Mouse (Mus musculus) neural tube, embryonic 11.5 days (tissue): ENCODE measurements around the gene Lysmd1. TPM values are rescaled to one million over a fixed set of nuclear protein-coding genes. Genes with fewer than 3 reads are reported as not detected.

Experiments used
- ATAC-seq: fragments of 200-750 bp; cut with Nextera tagmentation; 2 replicates; pipeline ENCODE4 v1.8.0; 2017; ENCODE audit warnings: moderate number of reproducible peaks, mild to moderate bottlenecking, moderate TSS enrichment, moderate library complexity; ENCODE audit not compliant: insufficient read depth, low FRiP score, low TSS enrichment
- DNase-seq: peaks from one replicate; pipeline ENCODE4 v3.0.0-alpha.2; 2015; ENCODE audit warnings: low spot score
- H3K27ac ChIP-seq: fragments of 300-500 bp; sonication (generic); 2 replicates; pipeline ENCODE4 v1.5.1; 2014; ENCODE audit warnings: low read depth, mild to moderate bottlenecking, low read length
- H3K27me3 ChIP-seq: fragments of 300-500 bp; sonication (generic); 2 replicates; pipeline ENCODE4 v1.6.1; 2014; ENCODE audit warnings: mild to moderate bottlenecking, low read length, mixed read lengths; ENCODE audit not compliant: control insufficient read depth, insufficient read depth
- H3K36me3 ChIP-seq: fragments of 300-500 bp; sonication (generic); 2 replicates; pipeline ENCODE4 v1.6.1; 2014; ENCODE audit warnings: mild to moderate bottlenecking, low read length, moderate library complexity, mixed read lengths; ENCODE audit not compliant: control insufficient read depth, insufficient read depth
- H3K4me1 ChIP-seq: fragments of 300-500 bp; sonication (generic); 2 replicates; pipeline ENCODE4 v1.6.1; 2014; ENCODE audit warnings: low read length, mixed read lengths; ENCODE audit not compliant: control insufficient read depth, insufficient read depth
- H3K4me2 ChIP-seq: fragments of 300-500 bp; sonication (generic); 2 replicates; pipeline ENCODE4 v1.6.1; 2014; ENCODE audit warnings: low read depth, mild to moderate bottlenecking, moderate library complexity
- H3K4me3 ChIP-seq: fragments of 300-500 bp; sonication (generic); 2 replicates; pipeline ENCODE4 v1.5.1; 2014; ENCODE audit warnings: low read depth, low read length
- H3K9ac ChIP-seq: fragments of 300-500 bp; sonication (generic); 2 replicates; pipeline ENCODE4 v1.6.1; 2014; ENCODE audit warnings: mild to moderate bottlenecking, low read length
- H3K9me3 ChIP-seq: fragments of 300-500 bp; sonication (generic); 2 replicates; pipeline ENCODE4 v1.6.1; 2016; ENCODE audit warnings: low read length; ENCODE audit not compliant: control insufficient read depth
- WGBS: fragments of 180-500 bp; shearing (Covaris S2); extraction: QIAGEN DNeasy Blood & Tissue Kit; methylation state at CpG from one replicate; pipeline ENCODE4 v1.1.7; 2014; 5-methylcytosine and 5-hydroxymethylcytosine counted together
- polyA plus RNA-seq: library from polyadenylated mRNA; unstranded; fragments of >200 nt; fragmentation: Nextera tagmentation; extraction: Ambion mirVana; gene quantifications from 2 replicates; pipeline ENCODE4 v1.2.1, GENCODE M21; 2014

Lysmd1 gene
- polyA plus RNA-seq, 1 experiment from 2014 or later, result 17.9 TPM

DNA sequence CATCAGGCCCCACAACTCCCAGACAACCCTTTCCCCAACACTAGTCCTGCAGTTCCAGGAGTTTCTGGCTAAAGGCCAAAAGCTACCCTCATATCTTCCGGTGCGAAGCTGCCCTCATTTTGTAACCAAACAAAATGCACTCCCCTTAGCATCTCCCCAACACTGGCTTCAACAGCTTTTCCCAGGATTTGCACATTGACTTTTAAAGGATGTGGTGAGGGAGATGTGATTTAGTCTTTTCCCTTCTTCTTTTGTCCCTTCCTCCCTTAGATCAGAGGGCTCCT lies 28.4 kb downstream of the Lysmd1 start:
- peak overlapping the region; percentile 87 for H3K9ac ChIP-seq
- WGBS, result 59% methylated on average over 2 of the region's 2 CpGs
- peak overlapping the region; percentile 66 for H3K4me2 ChIP-seq
- ATAC-seq (no peak), DNase-seq (no peak)
- H3K36me3 ChIP-seq, result peaks cover 4% of the 10 kb centered on the region; the same call in 1 of the 2 replicates
- peaks cover 24% of the 10 kb centered on the region for H3K4me1 ChIP-seq
- H3K27ac ChIP-seq, result no peak overlapping the region
- H3K9me3 ChIP-seq, result no peaks in the 10 kb centered on the region
- H3K4me3 ChIP-seq, result peak overlapping the region; percentile 86
- H3K27me3 ChIP-seq, result no peaks in the 10 kb centered on the region

DNA sequence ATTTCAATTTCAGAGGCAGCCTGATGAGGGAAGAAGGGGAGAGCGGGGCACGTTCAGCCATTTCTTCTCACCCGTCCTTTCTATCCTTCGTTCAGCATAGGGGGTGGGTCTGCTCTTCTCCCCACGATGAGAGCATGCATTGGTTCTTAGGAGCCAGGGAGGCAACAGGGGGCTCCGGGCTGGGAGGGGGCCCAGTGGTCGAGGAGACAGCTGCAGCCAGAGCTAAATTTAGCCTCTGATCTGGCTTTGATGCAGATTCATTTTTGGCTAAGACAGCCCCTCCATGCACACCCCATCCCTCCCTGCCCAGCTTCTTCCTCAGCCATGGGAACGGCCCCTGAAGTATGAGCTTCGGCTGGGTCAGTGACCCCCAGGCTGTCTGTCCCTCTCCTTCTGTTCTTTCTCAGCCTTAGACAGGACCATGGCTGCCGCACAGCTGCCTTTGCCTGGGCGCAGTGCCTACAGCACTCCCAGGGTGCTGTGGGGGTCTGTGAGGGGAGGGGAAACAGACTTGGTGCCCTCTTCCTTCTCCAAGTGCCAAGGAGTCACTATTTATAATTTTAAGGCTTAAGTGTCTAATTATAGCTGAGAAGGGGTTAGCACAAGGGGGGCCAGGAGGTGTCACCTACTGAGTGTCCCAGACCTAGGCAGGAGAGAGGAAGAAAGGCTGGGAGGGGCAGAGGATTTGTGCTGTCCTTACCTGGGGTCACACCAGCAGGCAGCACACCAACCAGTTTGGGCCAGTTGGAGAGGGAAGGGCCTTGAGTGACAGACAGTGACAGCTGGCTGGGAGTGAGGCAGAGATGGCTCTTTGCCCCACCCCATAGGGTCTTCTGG lies 29.7 kb downstream of the Lysmd1 start:
- Histone ChIP-seq H3K27me3 (no peaks in the 10 kb centered on the region), H3K36me3 (peaks cover 4% of the 10 kb centered on the region), H3K9me3 (no peaks in the 10 kb centered on the region), H3K4me1 (peaks cover 24% of the 10 kb centered on the region), H3K4me3 (no peak overlapping the region), H3K4me2 (peak overlapping the region; percentile 66), H3K9ac (no peak overlapping the region), H3K27ac (no peak overlapping the region)
- 66% methylated on average over 11 of the region's 11 CpGs for WGBS
- no peak for DNase-seq
- no peak for ATAC-seq

DNA sequence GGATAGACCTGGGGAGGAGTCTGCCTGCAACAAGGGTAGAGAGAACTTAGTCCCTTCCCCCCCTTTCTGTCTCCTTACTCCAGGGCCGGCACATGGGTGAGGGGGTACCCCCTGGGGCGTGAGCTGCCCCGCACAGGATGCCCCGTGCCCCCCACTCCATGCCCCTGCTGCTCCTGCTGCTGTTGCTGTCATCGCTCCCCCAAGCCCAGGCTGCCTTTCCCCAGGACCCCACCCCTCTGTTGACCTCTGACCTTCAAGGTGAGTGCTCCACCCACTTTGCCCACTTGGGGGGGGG lies 30.3 kb downstream of the Lysmd1 start:
- H3K4me3 ChIP-seq, result no peak overlapping the region

DNA sequence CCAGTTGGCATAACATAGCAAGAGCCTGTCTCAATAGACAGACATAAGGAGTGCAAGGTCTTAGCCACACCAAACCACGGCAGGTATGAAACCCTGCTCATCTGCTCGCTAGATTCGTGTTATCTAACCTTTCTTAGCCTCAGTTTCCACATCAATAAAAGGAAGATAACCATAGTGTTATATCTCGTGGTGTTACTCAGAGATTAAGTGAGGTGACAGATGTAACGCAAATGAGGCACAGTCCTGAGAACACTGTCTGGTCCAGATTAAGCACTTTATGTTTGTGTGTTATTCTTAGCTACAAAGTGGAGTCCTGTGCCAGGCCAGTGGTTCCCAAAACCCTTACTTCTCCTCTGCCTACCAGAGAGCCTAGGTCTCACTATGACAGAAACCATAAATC lies 31.0 kb downstream of the Lysmd1 start:
- ATAC-seq, result no peak
- H3K4me1 ChIP-seq, result peaks cover 21% of the 10 kb centered on the region
- 80% methylated on average over 5 of the region's 5 CpGs for whole genome bisulfite sequencing
- H3K27ac ChIP-seq, result no peak overlapping the region
- no peak overlapping the region for H3K4me3 ChIP-seq
- H3K9ac ChIP-seq, result no peak overlapping the region
- H3K36me3 ChIP-seq, result peaks cover 13% of the 10 kb centered on the region
- peaks cover under 1% of the 10 kb centered on the region for H3K27me3 ChIP-seq
- no peaks in the 10 kb centered on the region for H3K9me3 ChIP-seq
- no peak for DNase-seq
- H3K4me2 ChIP-seq, result no peak overlapping the region

More for the DNA sequence above, 30.3 kb downstream of the Lysmd1 start:
- no peak overlapping the region for H3K4me2 ChIP-seq
- peaks cover 9% of the 10 kb centered on the region for H3K36me3 ChIP-seq
- DNase-seq, result no peak
- peaks cover 24% of the 10 kb centered on the region for H3K4me1 ChIP-seq
- ATAC-seq, result no peak
- no peaks in the 10 kb centered on the region for H3K9me3 ChIP-seq
- no peak overlapping the region for H3K9ac ChIP-seq
- no peaks in the 10 kb centered on the region for H3K27me3 ChIP-seq
- no peak overlapping the region for H3K27ac ChIP-seq
- WGBS, result 82% methylated on average over 4 of the region's 5 CpGs

DNA sequence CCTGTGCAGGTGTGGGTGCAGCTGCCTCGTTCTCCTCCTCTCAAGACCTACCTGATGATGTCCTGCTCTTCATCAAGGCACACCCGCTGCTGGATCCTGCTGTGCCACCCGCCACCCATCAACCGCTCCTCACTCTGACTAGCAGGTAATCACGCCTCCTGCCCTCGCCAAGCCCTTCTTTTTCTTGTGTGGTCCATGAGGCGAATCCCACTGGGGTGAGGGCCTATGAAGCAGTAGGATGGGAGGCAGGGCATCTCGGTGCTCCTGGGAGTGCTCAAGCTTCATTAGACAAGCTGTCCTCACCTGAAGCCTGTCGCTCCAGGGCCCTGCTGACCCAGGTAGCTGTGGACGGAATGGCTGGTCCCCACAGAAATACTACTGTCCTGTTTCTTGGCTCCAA lies 36.1 kb downstream of the Lysmd1 start:
- Histone ChIP-seq H3K4me1 (peaks cover 3% of the 10 kb centered on the region; the same call in 1 of the 2 replicates), H3K36me3 (peaks cover 28% of the 10 kb centered on the region), H3K27me3 (peaks cover 43% of the 10 kb centered on the region), H3K4me2 (no peak overlapping the region), H3K9ac (no peak overlapping the region), H3K9me3 (no peaks in the 10 kb centered on the region), H3K4me3 (no peak overlapping the region), H3K27ac (no peak overlapping the region)
- ATAC-seq, result no peak
- 86% methylated on average over 10 of the region's 10 CpGs for WGBS
- DNase-seq, result no peak

DNA sequence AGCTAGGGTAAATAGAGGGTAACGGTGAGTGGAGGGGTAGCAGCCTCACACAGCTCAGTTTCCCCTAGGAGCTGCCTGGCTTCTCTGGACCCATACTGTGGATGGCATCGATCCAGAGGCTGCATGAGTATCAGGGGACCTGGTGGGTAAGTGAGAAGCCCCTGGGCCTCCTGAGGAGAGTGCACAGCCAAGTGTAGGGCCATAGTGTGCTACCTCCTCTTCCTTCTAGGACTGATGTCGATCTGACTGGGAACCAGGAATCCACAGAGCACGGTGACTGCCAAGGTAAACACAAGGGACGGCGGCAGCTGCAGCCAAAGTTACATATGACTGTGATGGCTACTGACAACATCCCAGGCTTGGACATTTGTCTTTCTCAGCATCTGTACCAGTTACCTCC lies 37.2 kb downstream of the Lysmd1 start:
- H3K27me3 ChIP-seq, result peaks cover 43% of the 10 kb centered on the region
- WGBS, result 76% methylated on average over 6 of the region's 6 CpGs

DNA sequence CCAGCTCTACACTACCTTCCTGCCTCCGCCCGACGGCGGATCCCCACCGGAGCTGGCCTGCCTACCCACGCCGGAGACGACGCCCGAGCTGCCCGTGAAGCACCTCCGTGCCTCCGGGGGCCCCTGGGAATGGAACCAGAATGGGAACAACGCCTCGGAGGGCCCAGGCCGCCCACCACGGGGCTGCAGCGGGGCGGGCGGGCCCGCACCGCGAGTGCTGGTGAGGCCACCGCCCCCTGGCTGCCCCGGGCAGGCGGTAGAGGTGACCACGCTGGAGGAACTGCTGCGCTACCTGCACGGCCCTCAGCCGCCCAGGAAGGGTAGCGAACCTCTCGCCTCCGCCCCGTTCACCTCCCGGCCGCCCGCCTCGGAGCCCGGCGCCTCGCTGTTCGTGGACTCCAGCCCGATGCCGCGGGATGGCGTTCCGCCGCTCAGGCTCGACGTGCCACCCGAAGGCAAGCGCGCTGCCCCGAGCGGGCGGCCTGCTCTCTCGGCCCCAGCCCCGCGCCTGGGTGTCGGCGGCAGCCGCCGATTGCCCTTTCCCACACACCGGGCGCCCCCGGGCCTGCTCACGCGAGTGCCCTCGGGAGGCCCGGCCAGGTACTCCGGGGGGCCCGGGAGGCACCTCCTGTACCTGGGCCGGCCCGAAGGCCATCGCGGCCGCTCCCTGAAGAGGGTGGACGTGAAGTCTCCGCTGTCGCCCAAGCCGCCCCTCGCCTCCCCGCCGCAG lies 38.8 kb downstream of the Lysmd1 start:
- Histone ChIP-seq H3K4me2 (no peak overlapping the region; the same call in 1 of the 2 replicates), H3K9me3 (no peaks in the 10 kb centered on the region), H3K9ac (no peak overlapping the region), H3K27me3 (peaks cover 43% of the 10 kb centered on the region), H3K4me1 (peaks cover 3% of the 10 kb centered on the region; the same call in 1 of the 2 replicates), H3K36me3 (peaks cover 25% of the 10 kb centered on the region), H3K27ac (no peak overlapping the region), H3K4me3 (peak overlapping the region; percentile 8; the same call in 1 of the 2 replicates)
- ATAC-seq (no peak), DNase-seq (peak; percentile 17)
- WGBS, result 14% methylated on average over 49 of the region's 84 CpGs

More for the DNA sequence above, 37.2 kb downstream of the Lysmd1 start:
- H3K27ac ChIP-seq, result no peak overlapping the region
- peaks cover 28% of the 10 kb centered on the region for H3K36me3 ChIP-seq
- H3K9me3 ChIP-seq, result no peaks in the 10 kb centered on the region
- DNase-seq (no peak), ATAC-seq (no peak)
- H3K4me3 ChIP-seq, result no peak overlapping the region
- H3K9ac ChIP-seq, result no peak overlapping the region
- H3K4me2 ChIP-seq, result no peak overlapping the region
- H3K4me1 ChIP-seq, result peaks cover 3% of the 10 kb centered on the region; the same call in 1 of the 2 replicates

DNA sequence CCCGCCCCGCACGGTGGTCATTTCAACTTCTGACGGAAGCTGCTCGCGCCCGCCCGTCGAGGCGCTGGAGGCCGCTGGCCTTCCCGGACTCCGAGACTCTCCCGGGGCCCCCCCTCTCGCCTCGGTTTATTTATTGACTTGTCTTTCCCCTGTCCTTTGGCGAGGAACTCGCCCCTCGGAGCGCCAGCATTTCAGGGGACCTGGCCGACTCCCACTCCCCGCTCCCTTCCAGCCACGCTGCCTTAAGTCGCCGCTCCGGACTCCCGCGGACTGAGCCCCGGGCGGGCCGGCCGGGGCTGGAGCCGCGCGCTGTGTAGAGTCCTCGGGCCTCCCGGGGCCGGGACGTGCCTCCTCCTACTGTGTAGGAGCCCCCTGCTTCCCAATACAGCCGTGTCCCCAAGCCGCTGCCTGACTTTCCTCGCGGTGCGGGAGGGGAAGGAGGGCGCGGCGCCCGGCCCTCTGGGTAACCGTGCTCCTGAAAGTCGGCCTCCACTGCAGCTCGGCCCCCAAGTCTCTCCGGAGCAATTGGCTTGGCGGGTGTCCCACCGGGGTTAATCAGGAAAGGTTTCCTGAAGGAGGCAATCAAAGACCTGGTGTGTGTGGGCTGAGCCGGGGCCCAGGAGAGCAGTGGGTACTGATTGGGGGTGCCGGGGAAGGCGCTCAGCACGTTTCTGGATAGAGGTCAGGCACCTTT lies 39.5 kb downstream of the Lysmd1 start:
- H3K9me3 ChIP-seq, result no peaks in the 10 kb centered on the region
- ATAC-seq (no peak; the same call in 1 of the 2 replicates), DNase-seq (peak; percentile 46)
- H3K4me2 ChIP-seq, result peak overlapping the region; percentile 38
- peaks cover 3% of the 10 kb centered on the region; the same call in 1 of the 2 replicates for H3K4me1 ChIP-seq
- H3K4me3 ChIP-seq, result peak overlapping the region; percentile 27
- peaks cover 25% of the 10 kb centered on the region for H3K36me3 ChIP-seq
- 4% methylated on average over 58 of the region's 58 CpGs for WGBS
- peaks cover 43% of the 10 kb centered on the region for H3K27me3 ChIP-seq
- H3K9ac ChIP-seq, result peak overlapping the region; percentile 50
- no peak overlapping the region for H3K27ac ChIP-seq
